Mouse (Mus musculus): ENCODE measurements around the gene Nxpe3. TPM values are rescaled to one million over a fixed set of nuclear protein-coding genes. Genes with fewer than 3 reads are reported as not detected.
"Not testable (repeated sequence)": the region's sequence is repeated elsewhere in the genome, so short reads cannot be mapped to it uniquely, and the experiment has no call there.

Nxpe3 gene
- polyA plus RNA-seq, 1 experiment from 2014 or later = 0.99 TPM

DNA sequence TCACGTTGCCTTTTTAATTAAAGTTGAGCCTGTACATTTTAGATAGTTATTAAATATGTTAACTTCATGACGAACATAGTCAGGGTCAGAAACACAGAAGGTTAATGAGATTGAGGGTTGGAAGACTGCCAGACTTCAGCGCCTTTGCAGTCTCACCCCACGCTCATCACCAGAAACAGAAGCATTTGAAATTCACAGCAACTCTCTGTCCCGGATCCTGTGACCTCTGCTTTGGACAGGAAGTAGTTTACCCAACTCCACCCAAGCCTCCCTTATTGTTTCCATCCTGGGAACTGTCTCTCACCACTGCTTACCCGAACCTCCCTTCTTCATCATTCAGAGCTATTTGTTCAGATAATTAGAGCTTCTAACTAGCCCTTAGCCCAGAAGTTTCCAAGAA lies 19.1 kb downstream of the Nxpe3 start:
- peaks cover 3% of the 10 kb centered on the region; the same call in 1 of the 2 replicates for H3K4me1 ChIP-seq (ENCODE audit: control insufficient read depth, insufficient read depth, low read length)
- no peak for ATAC-seq (replicated peaks; ENCODE audit: insufficient number of reproducible peaks, low FRiP score, low TSS enrichment)
- no peak overlapping the region for H3K4me2 ChIP-seq
- 52% methylated on average over 6 of the region's 6 CpGs for WGBS (ENCODE audit: insufficient replicate concordance)
- no peaks in the 10 kb centered on the region for H3K27me3 ChIP-seq (ENCODE audit: control insufficient read depth, insufficient read depth, low read length)
- no peak overlapping the region for H3K4me3 ChIP-seq (ENCODE audit: low read depth, low read length)
- no peak overlapping the region for H3K9ac ChIP-seq (ENCODE audit: low read depth, low read length)
- H3K36me3 ChIP-seq (ENCODE audit: control insufficient read depth, insufficient read depth, low read length) = no peaks in the 10 kb centered on the region
- no peak overlapping the region for H3K27ac ChIP-seq (ENCODE audit: low read depth, low read length)
- H3K9me3 ChIP-seq (replicated peaks; ENCODE audit: control insufficient read depth, low read length) = no peaks in the 10 kb centered on the region

DNA sequence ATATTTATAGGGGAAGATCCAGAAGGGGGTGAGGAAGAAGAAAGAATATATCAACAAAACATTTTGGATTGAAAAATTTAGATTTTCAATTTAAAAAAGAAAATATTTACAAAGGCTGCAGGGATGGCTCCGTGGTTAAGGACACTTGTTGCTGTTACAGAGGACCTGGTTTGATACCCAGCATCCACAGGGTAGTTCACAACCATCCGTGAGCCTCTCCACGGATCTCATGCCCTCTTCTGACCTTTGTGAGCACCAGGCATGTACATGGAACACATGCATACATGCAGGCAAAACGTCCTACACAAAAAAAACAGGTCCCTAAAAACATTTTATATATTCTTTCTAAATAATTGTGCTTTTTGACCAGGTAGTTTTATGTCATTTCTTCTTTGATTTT lies 31.3 kb downstream of the Nxpe3 start:
- Histone ChIP-seq H3K4me3 (ENCODE audit: low read depth, low read length) (no peak overlapping the region), H3K36me3 (ENCODE audit: control insufficient read depth, insufficient read depth, low read length) (no peaks in the 10 kb centered on the region), H3K4me1 (ENCODE audit: control insufficient read depth, insufficient read depth, low read length) (no peaks in the 10 kb centered on the region), H3K27me3 (ENCODE audit: control insufficient read depth, insufficient read depth, low read length) (no peaks in the 10 kb centered on the region), H3K9ac (ENCODE audit: low read depth, low read length) (no peak overlapping the region), H3K27ac (ENCODE audit: low read depth, low read length) (no peak overlapping the region), H3K4me2 (no peak overlapping the region), H3K9me3 (replicated peaks; ENCODE audit: control insufficient read depth, low read length) (no peaks in the 10 kb centered on the region)
- ATAC-seq (replicated peaks; ENCODE audit: insufficient number of reproducible peaks, low FRiP score, low TSS enrichment) = no peak
- WGBS (ENCODE audit: insufficient replicate concordance) = 68% methylated on average over 4 of the region's 4 CpGs

DNA sequence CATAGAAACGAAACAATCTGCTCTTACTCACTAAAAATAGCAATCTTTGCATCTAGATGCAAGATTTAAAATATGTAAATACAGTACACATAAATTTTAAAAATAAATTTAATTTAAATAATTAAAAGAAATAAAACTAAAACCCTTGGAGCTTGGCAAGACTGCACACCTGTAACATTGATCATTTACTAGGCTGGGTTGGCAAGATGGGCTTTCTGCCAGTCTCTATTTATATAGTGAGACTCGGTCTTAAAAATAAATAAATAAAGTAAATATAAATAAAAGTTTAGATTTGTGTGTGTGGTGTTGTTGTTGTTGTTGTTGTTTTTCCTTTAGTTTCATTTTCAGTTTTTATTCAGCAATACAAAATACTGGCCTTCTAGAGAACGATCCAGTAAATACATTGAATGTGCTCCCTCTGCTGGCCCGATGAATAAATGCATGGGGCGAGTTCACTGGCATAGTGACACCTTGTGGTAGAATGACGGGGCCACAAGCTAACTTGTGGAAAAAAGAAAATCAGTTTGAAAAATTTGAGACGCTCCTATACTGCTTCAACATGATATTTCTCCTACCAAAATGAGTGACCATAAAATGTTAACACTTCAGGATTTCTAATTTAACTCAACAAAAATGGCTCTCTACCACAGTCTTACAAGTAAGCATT lies 31.8 kb downstream of the Nxpe3 start:
- Histone ChIP-seq H3K36me3 (ENCODE audit: control insufficient read depth, insufficient read depth, low read length) (no peaks in the 10 kb centered on the region), H3K4me2 (no peak overlapping the region), H3K27ac (ENCODE audit: low read depth, low read length) (no peak overlapping the region), H3K9ac (ENCODE audit: low read depth, low read length) (no peak overlapping the region), H3K27me3 (ENCODE audit: control insufficient read depth, insufficient read depth, low read length) (no peaks in the 10 kb centered on the region), H3K4me1 (ENCODE audit: control insufficient read depth, insufficient read depth, low read length) (no peaks in the 10 kb centered on the region), H3K4me3 (ENCODE audit: low read depth, low read length) (no peak overlapping the region), H3K9me3 (replicated peaks; ENCODE audit: control insufficient read depth, low read length) (no peaks in the 10 kb centered on the region)
- WGBS (ENCODE audit: insufficient replicate concordance) = 26% methylated on average over 7 of the region's 7 CpGs
- ATAC-seq (replicated peaks; ENCODE audit: insufficient number of reproducible peaks, low FRiP score, low TSS enrichment) = no peak

DNA sequence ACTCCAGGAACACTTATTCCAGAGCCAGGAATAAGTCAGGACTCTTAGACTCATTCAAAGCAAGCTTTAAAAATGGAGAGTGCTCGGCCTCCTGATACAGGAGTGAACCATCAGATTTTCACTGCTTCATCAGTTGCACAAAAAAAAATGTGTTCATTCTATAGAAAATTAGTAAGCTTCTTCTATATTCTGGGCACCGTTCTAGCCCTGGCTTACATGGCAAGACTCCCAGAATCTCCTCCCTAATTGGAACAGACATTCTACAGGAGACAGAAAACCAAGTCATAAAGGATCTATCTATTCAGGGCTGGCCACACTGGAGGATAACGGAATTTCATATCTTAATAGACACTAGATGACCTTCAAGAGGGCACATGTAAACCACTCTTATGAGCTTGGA lies 34.0 kb downstream of the Nxpe3 start:
- Histone ChIP-seq H3K9ac (ENCODE audit: low read depth, low read length) (no peak overlapping the region), H3K4me3 (ENCODE audit: low read depth, low read length) (no peak overlapping the region), H3K4me1 (ENCODE audit: control insufficient read depth, insufficient read depth, low read length) (no peaks in the 10 kb centered on the region), H3K9me3 (replicated peaks; ENCODE audit: control insufficient read depth, low read length) (no peaks in the 10 kb centered on the region), H3K4me2 (no peak overlapping the region), H3K27ac (ENCODE audit: low read depth, low read length) (no peak overlapping the region), H3K36me3 (ENCODE audit: control insufficient read depth, insufficient read depth, low read length) (no peaks in the 10 kb centered on the region), H3K27me3 (ENCODE audit: control insufficient read depth, insufficient read depth, low read length) (no peaks in the 10 kb centered on the region)
- no peak for ATAC-seq (replicated peaks; ENCODE audit: insufficient number of reproducible peaks, low FRiP score, low TSS enrichment)
- WGBS (ENCODE audit: insufficient replicate concordance) = 78% methylated on average over 3 of the region's 3 CpGs

DNA sequence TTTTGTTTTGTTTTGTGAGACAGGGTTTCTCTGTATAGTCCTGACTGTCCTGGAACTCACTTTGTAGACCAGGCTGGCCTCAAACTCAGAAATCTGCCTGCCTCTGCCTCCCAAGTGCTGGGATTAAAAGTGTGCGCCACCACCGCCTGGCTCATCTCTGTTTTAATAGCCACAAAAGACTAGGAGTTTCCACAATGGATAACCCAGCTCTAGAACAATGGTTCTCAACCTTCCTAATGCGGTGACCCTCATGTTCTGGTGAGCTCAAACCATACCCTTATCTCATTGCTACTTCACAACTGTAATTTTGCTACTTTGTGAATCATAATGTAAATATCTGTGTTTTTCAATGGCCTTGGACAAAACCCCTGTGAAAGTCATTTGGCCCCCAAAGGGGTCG lies 35.7 kb downstream of the Nxpe3 start:
- not testable (repeated sequence) for H3K27ac ChIP-seq (ENCODE audit: low read depth, low read length); H3K4me3 ChIP-seq (ENCODE audit: low read depth, low read length); H3K4me2 ChIP-seq; ATAC-seq (replicated peaks; ENCODE audit: insufficient number of reproducible peaks, low FRiP score, low TSS enrichment); H3K27me3 ChIP-seq (ENCODE audit: control insufficient read depth, insufficient read depth, low read length); H3K9ac ChIP-seq (ENCODE audit: low read depth, low read length); H3K9me3 ChIP-seq (replicated peaks; ENCODE audit: control insufficient read depth, low read length); H3K36me3 ChIP-seq (ENCODE audit: control insufficient read depth, insufficient read depth, low read length); H3K4me1 ChIP-seq (ENCODE audit: control insufficient read depth, insufficient read depth, low read length)
- 85% methylated on average over 4 of the region's 4 CpGs for WGBS (ENCODE audit: insufficient replicate concordance)

DNA sequence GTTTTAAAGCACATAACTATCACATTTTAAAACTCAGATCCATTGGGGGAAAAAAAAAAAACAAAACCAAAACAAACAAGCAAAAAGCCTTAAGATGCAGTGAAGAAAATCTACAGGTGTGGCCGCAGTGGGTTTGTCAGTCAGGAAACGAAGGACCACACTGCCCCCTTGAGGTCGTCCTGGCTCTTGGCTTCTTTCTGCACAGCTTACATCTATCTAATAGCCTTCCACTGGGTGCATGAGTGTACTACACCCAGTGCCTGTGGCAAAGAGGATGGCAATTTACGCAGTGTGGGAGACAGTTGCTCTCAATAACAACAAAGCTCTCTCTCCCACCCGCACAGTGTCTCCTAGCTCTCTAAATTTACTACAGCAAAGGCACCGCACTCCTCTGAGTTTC lies 36.6 kb downstream of the Nxpe3 start:
- Histone ChIP-seq H3K36me3 (ENCODE audit: control insufficient read depth, insufficient read depth, low read length) (no peaks in the 10 kb centered on the region), H3K27me3 (ENCODE audit: control insufficient read depth, insufficient read depth, low read length) (no peaks in the 10 kb centered on the region), H3K9ac (ENCODE audit: low read depth, low read length) (no peak overlapping the region), H3K27ac (ENCODE audit: low read depth, low read length) (no peak overlapping the region), H3K4me1 (ENCODE audit: control insufficient read depth, insufficient read depth, low read length) (no peaks in the 10 kb centered on the region), H3K9me3 (replicated peaks; ENCODE audit: control insufficient read depth, low read length) (no peaks in the 10 kb centered on the region), H3K4me3 (ENCODE audit: low read depth, low read length) (no peak overlapping the region), H3K4me2 (no peak overlapping the region)
- ATAC-seq (replicated peaks; ENCODE audit: insufficient number of reproducible peaks, low FRiP score, low TSS enrichment) = no peak
- WGBS (ENCODE audit: insufficient replicate concordance) = 62% methylated on average over 6 of the region's 6 CpGs

DNA sequence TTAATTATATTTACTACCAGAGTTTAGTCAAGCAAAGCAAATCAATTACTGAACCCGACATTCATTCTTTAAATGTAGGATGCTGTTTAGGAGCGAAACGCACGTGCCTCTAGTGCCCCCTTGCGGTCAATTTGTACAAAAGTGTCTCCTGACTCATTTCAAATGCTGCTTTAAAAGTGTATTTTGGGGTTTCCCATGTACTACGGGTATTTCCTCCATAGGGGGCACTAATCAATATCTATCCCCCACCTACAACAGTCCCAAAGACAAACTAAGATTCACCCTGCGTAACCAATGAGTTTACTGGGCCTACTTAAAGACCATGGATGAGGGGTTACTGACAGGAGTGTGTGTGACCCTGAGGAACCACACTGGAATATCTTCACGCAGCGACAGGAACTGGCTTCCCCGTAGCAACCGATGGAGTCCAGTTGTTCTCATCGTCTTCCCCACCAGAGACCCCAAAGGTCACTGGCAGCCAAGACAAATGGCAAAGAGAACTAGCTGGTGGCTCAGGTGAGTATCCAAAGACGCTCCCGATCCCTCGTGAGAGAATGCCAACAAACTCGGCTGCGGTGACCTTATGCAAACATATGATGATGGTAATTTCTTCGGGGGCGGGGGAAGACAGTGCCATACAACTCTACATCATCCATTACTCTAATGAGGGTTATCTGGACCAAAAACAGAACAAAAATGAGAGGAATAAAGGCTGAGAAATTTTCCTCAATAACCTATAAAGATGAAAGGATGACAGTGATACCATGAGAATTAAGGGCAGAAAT lies 42.0 kb downstream of the Nxpe3 start:
- H3K4me1 ChIP-seq (ENCODE audit: control insufficient read depth, insufficient read depth, low read length) = no peaks in the 10 kb centered on the region
- 57% methylated on average over 19 of the region's 19 CpGs for WGBS (ENCODE audit: insufficient replicate concordance)
- ATAC-seq (replicated peaks; ENCODE audit: insufficient number of reproducible peaks, low FRiP score, low TSS enrichment) = no peak

DNA sequence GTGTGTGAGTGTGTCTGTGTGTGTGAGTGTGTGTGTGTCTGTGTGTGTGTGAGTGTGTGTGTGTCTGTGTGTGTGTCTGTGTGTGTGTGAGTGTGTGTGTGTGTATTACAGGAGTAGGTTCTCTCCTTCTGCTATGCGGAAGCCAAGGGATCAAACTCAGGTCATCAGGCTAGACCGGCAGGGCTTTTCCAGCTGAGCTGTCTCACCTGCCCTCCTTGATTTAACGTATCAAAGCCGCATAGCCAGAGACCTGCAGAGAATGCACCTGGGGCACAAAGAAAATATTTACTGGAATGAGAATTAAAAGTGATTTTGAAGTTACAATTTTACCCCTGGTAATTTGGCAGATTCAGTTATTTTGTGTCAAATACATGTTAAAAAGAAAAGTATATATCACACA lies 42.6 kb downstream of the Nxpe3 start:
- no peak for ATAC-seq (replicated peaks; ENCODE audit: insufficient number of reproducible peaks, low FRiP score, low TSS enrichment)
- 56% methylated on average over 4 of the region's 4 CpGs for WGBS (ENCODE audit: insufficient replicate concordance)

More for the DNA sequence above, 42.0 kb downstream of the Nxpe3 start:
- Histone ChIP-seq H3K27me3 (ENCODE audit: control insufficient read depth, insufficient read depth, low read length) (no peaks in the 10 kb centered on the region), H3K36me3 (ENCODE audit: control insufficient read depth, insufficient read depth, low read length) (no peaks in the 10 kb centered on the region), H3K27ac (ENCODE audit: low read depth, low read length) (no peak overlapping the region), H3K9ac (ENCODE audit: low read depth, low read length) (no peak overlapping the region), H3K9me3 (replicated peaks; ENCODE audit: control insufficient read depth, low read length) (no peaks in the 10 kb centered on the region), H3K4me3 (ENCODE audit: low read depth, low read length) (no peak overlapping the region), H3K4me2 (no peak overlapping the region)

DNA sequence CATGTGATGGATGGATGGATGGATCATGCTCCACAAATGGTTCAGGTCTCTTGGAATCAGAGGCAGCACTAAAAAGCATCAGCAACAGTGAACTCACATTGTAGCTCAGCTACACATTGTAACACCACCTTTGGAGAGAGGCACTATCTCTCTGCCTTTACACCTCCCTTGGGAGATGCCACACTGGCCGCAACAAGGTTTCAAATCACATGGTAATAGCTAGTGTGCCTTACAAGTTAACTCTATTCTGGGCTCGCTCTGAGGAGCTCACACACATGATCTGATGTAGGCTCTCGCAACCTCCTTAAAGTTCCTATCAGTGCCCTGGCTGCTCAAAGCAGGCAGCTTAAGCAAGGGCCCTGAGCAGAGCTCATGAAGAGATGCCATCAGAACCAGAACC lies 44.6 kb downstream of the Nxpe3 start:
- no peak overlapping the region for H3K4me3 ChIP-seq (ENCODE audit: low read depth, low read length)
- H3K9ac ChIP-seq (ENCODE audit: low read depth, low read length) = no peak overlapping the region
- no peaks in the 10 kb centered on the region for H3K4me1 ChIP-seq (ENCODE audit: control insufficient read depth, insufficient read depth, low read length)
- 76% methylated on average over 3 of the region's 3 CpGs for WGBS (ENCODE audit: insufficient replicate concordance)
- H3K36me3 ChIP-seq (ENCODE audit: control insufficient read depth, insufficient read depth, low read length) = no peaks in the 10 kb centered on the region; the same call in 1 of the 2 replicates
- no peak for ATAC-seq (replicated peaks; ENCODE audit: insufficient number of reproducible peaks, low FRiP score, low TSS enrichment)
- H3K9me3 ChIP-seq (replicated peaks; ENCODE audit: control insufficient read depth, low read length) = no peaks in the 10 kb centered on the region
- no peak overlapping the region for H3K4me2 ChIP-seq
- H3K27ac ChIP-seq (ENCODE audit: low read depth, low read length) = no peak overlapping the region
- no peaks in the 10 kb centered on the region for H3K27me3 ChIP-seq (ENCODE audit: control insufficient read depth, insufficient read depth, low read length)

More for the DNA sequence above, 42.6 kb downstream of the Nxpe3 start:
- H3K9me3 ChIP-seq (replicated peaks; ENCODE audit: control insufficient read depth, low read length) = no peaks in the 10 kb centered on the region
- no peaks in the 10 kb centered on the region; the same call in 1 of the 2 replicates for H3K36me3 ChIP-seq (ENCODE audit: control insufficient read depth, insufficient read depth, low read length)
- no peaks in the 10 kb centered on the region for H3K4me1 ChIP-seq (ENCODE audit: control insufficient read depth, insufficient read depth, low read length)
- no peak overlapping the region for H3K27ac ChIP-seq (ENCODE audit: low read depth, low read length)
- H3K9ac ChIP-seq (ENCODE audit: low read depth, low read length) = no peak overlapping the region
- no peak overlapping the region for H3K4me3 ChIP-seq (ENCODE audit: low read depth, low read length)
- H3K27me3 ChIP-seq (ENCODE audit: control insufficient read depth, insufficient read depth, low read length) = no peaks in the 10 kb centered on the region
- H3K4me2 ChIP-seq = no peak overlapping the region

Data from heart, embryonic 11.5 days (tissue).